Mouse (Mus musculus) lung, postnatal 0 days (tissue): Measurements from ENCODE around the gene Matk.

Experiments used
- CTCF ChIP-seq: IDR thresholded peaks from 2 replicates; pipeline ENCODE4 v1.5.1; 2016; ENCODE audit warnings: antibody characterized with exemption, mild to moderate bottlenecking
- EP300 ChIP-seq: IDR thresholded peaks from 2 replicates; pipeline ENCODE4 v1.6.1; 2016; ENCODE audit warnings: antibody characterized with exemption, mild to moderate bottlenecking, control low read depth

GRCm38 (mm10) chr10:81279496-81279895 is 26.8 kb downstream of the Matk start:
- no peak for TF ChIP-seq CTCF
- TF ChIP-seq EP300, result no peak
